Mouse (Mus musculus): ENCODE results near the gene Rusc1.

GRCm38 (mm10) chr3:89100811-89101210, 7.7 kb upstream of the Rusc1 start, which contains the start of gene Gm43738:
- no peak for TF ChIP-seq CTCF (IDR thresholded peaks at IDR 0.05; ENCODE audit: low read depth, low read length)
- TF ChIP-seq GATA2 (IDR thresholded peaks at IDR 0.05; ENCODE audit: borderline replicate concordance, low read depth, low read length) = no peak

Measured in G1E (cell line).